Mouse (Mus musculus) testis, adult 2 months (tissue): ENCODE data around the gene Snrpe. TPM values are rescaled to one million over a fixed set of nuclear protein-coding genes. Genes with fewer than 3 reads are reported as not detected.

ENCODE experiments used
- H3K27ac ChIP-seq: fragments of 200-500 bp; 2 replicates; pipeline ENCODE4 v1.5.1; 2012; ENCODE audit warnings: low read depth, low read length; ENCODE audit not compliant: control insufficient read depth, insufficient read depth
- H3K27me3 ChIP-seq: fragments of 200-500 bp; 2 replicates; pipeline ENCODE4 v1.6.1; 2012; ENCODE audit warnings: mild to moderate bottlenecking, low read length, moderate library complexity; ENCODE audit not compliant: control insufficient read depth, insufficient read depth
- H3K36me3 ChIP-seq: fragments of 200-500 bp; 2 replicates; pipeline ENCODE4 v1.6.1; 2012; ENCODE audit warnings: mild to moderate bottlenecking, low read length; ENCODE audit not compliant: control insufficient read depth, insufficient read depth
- H3K4me1 ChIP-seq: fragments of 200-500 bp; 2 replicates; pipeline ENCODE4 v1.6.1; 2012; ENCODE audit warnings: low read length; ENCODE audit not compliant: control insufficient read depth, insufficient read depth
- H3K4me3 ChIP-seq: fragments of 200-500 bp; 2 replicates; pipeline ENCODE4 v1.5.1; 2012; ENCODE audit warnings: low read depth, mild to moderate bottlenecking, low read length, moderate library complexity, mixed read lengths; ENCODE audit not compliant: control insufficient read depth
- CTCF ChIP-seq: fragments of 200-500 bp; IDR thresholded peaks from 2 replicates; pipeline ENCODE4 v1.5.1; 2012; ENCODE audit warnings: low read depth, mild to moderate bottlenecking, inconsistent platforms, low read length, moderate library complexity; ENCODE audit not compliant: control insufficient read depth, insufficient read depth, insufficient replicate concordance
- POLR2A ChIP-seq: fragments of 200-500 bp; IDR thresholded peaks from 2 replicates; pipeline ENCODE4 v1.6.1; 2012; ENCODE audit warnings: low read depth, mild to moderate bottlenecking, inconsistent platforms, low read length, moderate library complexity; ENCODE audit not compliant: control insufficient read depth
- polyA plus RNA-seq: library from polyadenylated mRNA; depleted of rRNA; stranded (reverse); fragments of >200 nt; gene quantifications from 2 replicates; pipeline ENCODE4 v1.2.3, GENCODE M21; 2012; rRNA removed

Snrpe gene
- 34.5 and 45.3 TPM in 2 replicates for polyA plus RNA-seq

DNA sequence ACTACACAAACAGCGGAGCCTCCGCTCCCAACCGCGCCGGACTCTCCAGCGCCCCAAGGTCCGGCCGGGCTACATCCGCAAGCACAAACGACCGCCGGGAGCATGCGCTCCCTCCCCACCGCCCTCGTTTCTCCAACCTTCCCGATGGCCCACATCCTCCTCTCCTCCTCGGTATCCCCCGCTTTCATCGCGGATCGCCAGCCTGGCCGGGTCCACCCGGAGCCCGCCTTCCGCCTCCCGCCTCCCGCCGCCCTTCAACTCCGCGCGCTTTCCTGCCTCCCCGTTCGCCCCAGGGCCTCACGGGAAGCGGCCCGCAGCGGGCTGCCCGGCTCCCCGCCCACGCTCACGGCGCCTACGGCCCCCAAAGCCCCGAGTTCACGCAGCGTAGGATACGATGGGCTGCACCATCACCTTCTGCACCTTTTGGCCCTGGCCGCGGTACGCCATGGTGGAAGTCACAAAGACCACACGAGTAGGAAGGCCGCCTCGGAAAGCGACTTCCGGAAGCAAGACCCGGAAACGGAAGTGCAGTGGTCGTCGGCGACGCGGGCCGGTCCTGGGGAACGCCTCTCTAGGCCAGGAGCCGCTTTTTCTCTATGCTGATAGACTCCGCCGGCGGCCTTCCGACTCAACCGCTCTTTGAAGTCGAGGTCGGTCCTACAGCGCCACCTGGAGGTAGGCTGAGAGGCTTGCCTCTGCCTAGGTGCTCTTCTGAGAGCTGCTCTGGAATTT, at the start of gene Snrpe:
Gene Snrpe (minus strand): TSS at position 521 of the 732 bp plus-strand sequence.
- Histone ChIP-seq H3K4me3 (peak within 1 kb of the TSS; percentile 96), H3K36me3 (peaks cover 3% of the 10 kb centered on the region), H3K27ac (peak within 1 kb of the TSS; percentile 95), H3K27me3 (no peaks in the 10 kb centered on the region), H3K4me1 (peaks cover 2% of the 10 kb centered on the region; the same call in 1 of the 2 replicates)
- TF ChIP-seq POLR2A (peak; percentile 86), CTCF (peak; percentile 99)

DNA sequence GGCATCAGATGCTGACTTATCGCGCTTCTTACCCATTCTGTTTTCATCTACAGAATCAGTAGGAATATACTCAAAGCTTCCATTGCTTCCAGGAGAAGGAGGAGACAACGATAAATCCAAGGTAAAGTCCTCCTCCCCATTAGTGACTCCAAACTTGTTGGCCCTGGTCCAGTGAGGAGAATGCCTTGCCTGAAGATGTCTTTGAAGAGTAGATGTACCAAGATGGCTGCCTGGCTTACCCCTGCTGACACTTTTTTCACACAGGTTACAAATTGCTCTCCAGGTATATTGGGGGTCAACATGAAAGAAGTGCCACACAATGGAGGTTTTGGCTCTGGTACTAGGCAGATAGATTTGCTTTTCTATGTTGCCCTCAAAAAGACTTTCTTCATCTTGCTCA, 48.8 kb upstream of the Snrpe start:
- Histone ChIP-seq H3K36me3 (no peaks in the 10 kb centered on the region; the same call in 1 of the 2 replicates), H3K27ac (no peak overlapping the region), H3K4me1 (peaks cover 2% of the 10 kb centered on the region; the same call in 1 of the 2 replicates), H3K27me3 (no peaks in the 10 kb centered on the region), H3K4me3 (peak overlapping the region; percentile 14)
- TF ChIP-seq POLR2A (no peak), CTCF (no peak)

DNA sequence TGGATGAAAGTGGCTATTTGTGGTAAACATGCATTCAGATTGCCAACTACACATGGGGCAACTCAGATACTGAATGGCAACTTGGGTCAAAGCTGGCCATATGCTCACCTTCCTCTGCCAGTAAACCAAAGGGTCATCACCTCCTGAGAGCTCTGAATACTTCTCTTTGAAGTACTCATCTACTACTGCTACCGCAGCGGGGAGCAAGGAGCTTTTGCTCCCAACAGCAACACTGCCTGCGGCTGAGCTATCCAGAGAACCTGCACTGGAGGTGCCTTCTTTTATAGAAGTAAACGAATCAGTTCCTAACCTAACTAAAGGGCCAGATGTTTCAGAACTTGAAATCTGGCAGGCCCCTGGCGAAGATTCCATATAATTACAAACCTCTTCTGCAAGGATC, 46.7 kb upstream of the Snrpe start:
- Histone ChIP-seq H3K4me3 (no peak overlapping the region), H3K27ac (no peak overlapping the region), H3K27me3 (no peaks in the 10 kb centered on the region), H3K4me1 (peaks cover 2% of the 10 kb centered on the region; the same call in 1 of the 2 replicates), H3K36me3 (no peaks in the 10 kb centered on the region; the same call in 1 of the 2 replicates)
- TF ChIP-seq POLR2A = no peak
- TF ChIP-seq CTCF = no peak

DNA sequence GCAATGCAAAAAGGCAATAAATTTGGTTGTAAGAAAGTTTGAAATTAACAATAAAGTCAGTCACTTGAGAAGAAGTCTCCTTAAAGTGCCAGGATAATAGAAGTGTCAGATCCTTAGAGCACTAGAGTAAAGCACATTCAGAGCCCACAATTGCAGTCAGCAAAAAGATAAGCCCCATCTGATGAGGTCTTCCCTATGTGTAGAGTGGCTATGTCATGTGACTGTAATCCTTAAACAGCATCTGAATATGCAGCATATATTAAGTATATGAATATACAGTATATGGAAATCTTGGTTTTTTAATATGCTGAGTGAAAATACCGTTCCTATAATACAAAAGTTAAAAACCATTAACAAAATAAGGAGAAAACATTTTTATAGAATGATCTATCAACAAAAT, 42.9 kb upstream of the Snrpe start:
- Histone ChIP-seq H3K4me1 (peaks cover 2% of the 10 kb centered on the region; the same call in 1 of the 2 replicates), H3K27ac (no peak overlapping the region), H3K36me3 (no peaks in the 10 kb centered on the region; the same call in 1 of the 2 replicates), H3K27me3 (no peaks in the 10 kb centered on the region), H3K4me3 (no peak overlapping the region)
- no peak for TF ChIP-seq POLR2A
- TF ChIP-seq CTCF = no peak

DNA sequence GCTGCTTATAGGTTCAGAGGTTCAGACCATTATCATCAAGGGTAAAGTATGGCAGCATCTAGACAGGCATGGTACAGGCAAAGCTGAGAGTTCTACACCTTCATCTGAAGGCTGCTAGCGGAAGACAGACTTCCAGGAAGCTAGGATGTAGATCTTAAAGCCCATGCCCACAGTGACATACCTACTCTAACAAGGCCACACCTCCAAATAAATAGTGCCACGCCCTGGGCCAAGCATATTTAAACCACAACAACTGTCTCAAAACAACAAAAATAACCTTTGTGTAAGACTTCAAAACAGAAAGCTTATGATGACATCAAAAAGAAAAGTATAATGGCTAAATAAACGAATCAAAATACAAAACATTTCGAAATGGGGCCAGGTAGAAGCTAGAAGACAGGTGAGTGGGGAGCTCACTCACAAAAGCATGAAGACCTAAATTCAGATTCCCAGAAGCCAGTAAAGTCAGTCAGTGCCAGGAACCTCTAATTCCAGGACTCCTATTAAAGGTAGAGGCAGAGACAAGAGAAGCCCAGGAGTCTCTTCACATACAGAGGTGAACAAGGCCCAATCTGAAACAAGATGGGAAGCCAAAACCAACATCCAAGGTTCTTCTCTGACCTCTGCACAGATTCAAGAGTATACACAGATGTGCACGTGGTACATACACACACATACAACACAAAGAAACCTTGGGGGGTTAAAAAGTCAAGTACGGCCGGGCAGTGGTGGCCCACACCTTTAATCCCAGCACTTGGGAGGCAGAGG, 40.4 kb upstream of the Snrpe start:
- H3K36me3 ChIP-seq = peaks cover 1% of the 10 kb centered on the region; the same call in 1 of the 2 replicates
- no peaks in the 10 kb centered on the region for H3K27me3 ChIP-seq
- peaks cover 2% of the 10 kb centered on the region; the same call in 1 of the 2 replicates for H3K4me1 ChIP-seq
- H3K27ac ChIP-seq = no peak overlapping the region
- TF ChIP-seq POLR2A (no peak), CTCF (no peak)
- no peak overlapping the region for H3K4me3 ChIP-seq

DNA sequence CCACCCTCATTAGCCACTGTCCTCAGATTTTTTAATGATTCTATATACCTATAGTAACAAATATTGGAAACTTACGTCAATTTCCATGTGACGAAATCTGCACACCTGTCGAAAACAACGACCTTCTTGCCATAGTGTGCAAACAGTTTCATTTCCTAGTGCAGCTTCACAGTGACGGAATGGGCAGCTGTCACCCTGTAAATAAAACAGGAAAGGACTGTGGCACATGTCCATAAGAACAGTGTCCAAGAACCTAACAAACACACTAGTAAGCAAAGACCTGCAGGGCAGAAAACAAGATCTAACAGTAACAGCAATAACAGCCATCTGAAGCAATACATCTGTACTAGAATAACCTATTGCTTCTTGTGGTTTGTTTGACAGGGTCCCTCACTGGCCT, 35.6 kb upstream of the Snrpe start:
- H3K4me3 ChIP-seq = no peak overlapping the region
- peaks cover 2% of the 10 kb centered on the region for H3K36me3 ChIP-seq
- no peak overlapping the region for H3K27ac ChIP-seq
- H3K4me1 ChIP-seq = no peaks in the 10 kb centered on the region
- H3K27me3 ChIP-seq = no peaks in the 10 kb centered on the region
- no peak for TF ChIP-seq CTCF
- TF ChIP-seq POLR2A = no peak

DNA sequence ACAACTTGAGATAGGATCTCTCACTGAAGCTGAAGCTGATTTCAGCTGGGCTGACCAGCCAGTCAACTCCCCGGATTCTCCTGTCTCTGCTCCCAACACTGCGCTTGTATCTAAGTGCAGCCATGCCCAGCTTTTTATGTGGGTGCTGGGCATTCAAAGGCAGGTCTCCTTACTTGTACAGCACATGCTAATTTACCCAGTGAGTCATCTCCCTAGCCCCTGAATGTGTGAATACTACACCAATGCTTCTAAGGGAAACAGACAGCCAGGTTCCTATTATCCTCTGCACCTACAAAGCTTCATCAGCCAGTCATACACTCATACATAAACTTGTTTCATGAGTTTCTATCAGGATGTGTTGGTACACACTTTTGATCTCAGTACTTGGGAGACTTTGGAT, 31.1 kb upstream of the Snrpe start:
- no peaks in the 10 kb centered on the region for H3K27me3 ChIP-seq
- H3K4me3 ChIP-seq = no peak overlapping the region
- H3K36me3 ChIP-seq = peaks cover 3% of the 10 kb centered on the region
- no peak overlapping the region for H3K27ac ChIP-seq
- TF ChIP-seq POLR2A = no peak
- TF ChIP-seq CTCF = no peak
- no peaks in the 10 kb centered on the region for H3K4me1 ChIP-seq
